Mouse (Mus musculus): ENCODE results near the gene 9130008F23Rik. TPM values are rescaled to one million over a fixed set of nuclear protein-coding genes. Genes with fewer than 3 reads are reported as not detected.

9130008F23Rik gene
- 2.4 and 5.2 TPM in 2 replicates for polyA plus RNA-seq (2012; rRNA removed; ENCODE audit: low replicate concordance)

DNA sequence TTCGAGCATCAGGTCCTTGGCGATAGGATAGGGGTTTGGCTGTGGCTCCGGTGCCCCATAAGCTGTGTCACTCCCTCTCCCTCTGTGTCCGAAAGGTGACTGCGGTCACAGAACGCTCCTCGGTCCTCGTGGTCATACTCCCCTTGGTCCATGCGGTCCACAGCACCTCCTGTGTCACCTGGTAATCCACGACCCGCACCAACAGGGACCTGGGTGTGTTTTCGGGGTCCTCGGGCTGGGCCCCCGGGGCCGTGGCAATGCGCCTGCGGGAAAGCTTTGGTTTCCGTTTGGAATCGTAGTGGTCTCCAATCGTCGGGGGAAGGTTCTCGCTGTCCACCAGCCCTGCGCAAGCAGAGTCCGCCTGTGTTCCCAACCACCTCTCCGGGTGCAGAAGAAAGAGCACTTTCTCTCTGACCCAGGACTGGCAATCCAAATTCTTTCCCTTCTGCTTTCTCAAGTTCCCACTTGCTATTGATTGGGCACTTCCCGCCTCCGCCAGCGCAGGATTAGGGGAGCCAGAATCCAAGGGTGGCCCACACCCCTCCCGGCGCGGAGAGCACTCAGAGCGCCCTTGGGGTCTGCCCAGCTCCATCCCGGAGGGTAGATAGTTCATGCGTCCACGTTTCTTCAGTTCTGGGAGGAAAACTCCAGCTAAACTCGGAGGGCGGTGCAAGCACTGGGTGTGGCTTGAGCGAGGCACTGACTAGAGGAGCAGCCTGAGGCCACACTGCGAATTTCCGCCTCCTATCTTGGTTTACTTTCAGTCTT is at the start of gene 9130008F23Rik:
9130008F23Rik (minus strand) TSS at position 636 of the 768 bp plus-strand sequence.

DNA sequence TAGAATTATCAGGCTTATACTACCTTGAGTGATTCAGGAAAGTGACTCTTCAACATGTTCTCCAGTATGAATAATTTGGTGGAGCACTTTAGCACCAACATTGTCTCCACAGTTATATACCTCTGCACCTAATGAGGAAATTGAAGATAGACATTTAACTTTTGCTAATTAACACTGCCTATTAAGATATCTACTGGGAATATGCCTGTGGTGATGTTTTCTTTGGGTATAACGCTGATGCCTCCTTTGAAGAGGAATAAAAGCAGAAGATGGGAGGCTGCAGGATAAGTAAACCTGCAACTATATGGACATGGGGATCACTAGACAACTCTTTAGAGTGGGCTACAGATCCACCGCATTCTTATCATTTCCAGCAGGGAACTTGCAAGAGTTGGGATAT is 33.9 kb upstream of the 9130008F23Rik start, which contains the start of gene Glyatl3:
Glyatl3 (minus strand) TSS at position 101 of the 400 bp plus-strand sequence.

Other genes starting within 250 kb of the 9130008F23Rik start
- not detected in 2 replicates for gene Esp3, start 248.5 kb downstream of the 9130008F23Rik start, polyA plus RNA-seq (2012; rRNA removed; ENCODE audit: low replicate concordance)
- gene Esp1, start 153.4 kb downstream of the 9130008F23Rik start, polyA plus RNA-seq (2012; rRNA removed; ENCODE audit: low replicate concordance): not detected in 2 replicates
- gene Crisp2, start 73.6 kb downstream of the 9130008F23Rik start, polyA plus RNA-seq (2012; rRNA removed; ENCODE audit: low replicate concordance): 1.3 TPM in 1 of 2 replicates, not detected in the other
- not detected in 2 replicates for gene Rhag, start 69.4 kb downstream of the 9130008F23Rik start, polyA plus RNA-seq (2012; rRNA removed; ENCODE audit: low replicate concordance)
- gene Glyatl3, start 33.8 kb upstream of the 9130008F23Rik start, polyA plus RNA-seq (2012; rRNA removed; ENCODE audit: low replicate concordance): not detected in 2 replicates
- gene Mut, start 54.1 kb upstream of the 9130008F23Rik start, polyA plus RNA-seq (2012; rRNA removed; ENCODE audit: low replicate concordance): 25.2 and 44.6 TPM in 2 replicates
- 0.69 and 0.84 TPM in 2 replicates for gene Cenpq, start 54.5 kb upstream of the 9130008F23Rik start, polyA plus RNA-seq (2012; rRNA removed; ENCODE audit: low replicate concordance)

Measured in subcutaneous adipose tissue, adult 2 months (tissue).